Mouse (Mus musculus): ENCODE results near the gene Zzef1.

Gene Zzef1

GRCm38 (mm10) chr11:72805232-72805631 is 9.2 kb downstream of the Zzef1 start:
- DNase-seq (ENCODE audit: low read depth, low spot score), result no peak

- DNase-seq (ENCODE audit: low read depth, low spot score), result no peak
Observed at GRCm38 (mm10) chr11:72806556-72806955, 10.5 kb downstream of the Zzef1 start.

- no peak for DNase-seq (ENCODE audit: low read depth, low spot score)
Observed at GRCm38 (mm10) chr11:72807992-72808391, 12.0 kb downstream of the Zzef1 start.

- no peak for DNase-seq (ENCODE audit: low read depth, low spot score)
Observed at GRCm38 (mm10) chr11:72813687-72814086, 17.7 kb downstream of the Zzef1 start.

- DNase-seq (ENCODE audit: low read depth, low spot score), result no peak
Observed at GRCm38 (mm10) chr11:72814188-72814587, 18.2 kb downstream of the Zzef1 start.

GRCm38 (mm10) chr11:72816859-72817258 is 20.8 kb downstream of the Zzef1 start:
- DNase-seq (ENCODE audit: low read depth, low spot score), result no peak

- DNase-seq (ENCODE audit: low read depth, low spot score), result no peak
Observed at GRCm38 (mm10) chr11:72818067-72818466, 22.0 kb downstream of the Zzef1 start.

GRCm38 (mm10) chr11:72821041-72821440 is 25.0 kb downstream of the Zzef1 start:
- DNase-seq (ENCODE audit: low read depth, low spot score), result no peak

GRCm38 (mm10) chr11:72829869-72830268 is 33.8 kb downstream of the Zzef1 start:
- no peak for DNase-seq (ENCODE audit: low read depth, low spot score)

- DNase-seq (ENCODE audit: low read depth, low spot score), result no peak
Observed at GRCm38 (mm10) chr11:72842731-72843130, 46.7 kb downstream of the Zzef1 start.

- no peak for DNase-seq (ENCODE audit: low read depth, low spot score)
Observed at GRCm38 (mm10) chr11:72843576-72843975, 47.5 kb downstream of the Zzef1 start.

- no peak for DNase-seq (ENCODE audit: low read depth, low spot score)
Observed at GRCm38 (mm10) chr11:72845526-72845925, 49.5 kb downstream of the Zzef1 start.

GRCm38 (mm10) chr11:72846685-72847084 is 50.7 kb downstream of the Zzef1 start:
- no peak for DNase-seq (ENCODE audit: low read depth, low spot score)

GRCm38 (mm10) chr11:72847831-72848628 is 52.0 kb downstream of the Zzef1 start:
- DNase-seq (ENCODE audit: low read depth, low spot score), result no peak

- no peak for DNase-seq (ENCODE audit: low read depth, low spot score)
Observed at GRCm38 (mm10) chr11:72850419-72851131, 54.5 kb downstream of the Zzef1 start.

- no peak for DNase-seq (ENCODE audit: low read depth, low spot score)
Observed at GRCm38 (mm10) chr11:72851214-72851613, 55.2 kb downstream of the Zzef1 start.

GRCm38 (mm10) chr11:72852122-72852521 is 56.1 kb downstream of the Zzef1 start:
- no peak for DNase-seq (ENCODE audit: low read depth, low spot score)

GRCm38 (mm10) chr11:72853086-72853485 is 57.1 kb downstream of the Zzef1 start:
- DNase-seq (ENCODE audit: low read depth, low spot score), result no peak

- no peak for DNase-seq (ENCODE audit: low read depth, low spot score)
Observed at GRCm38 (mm10) chr11:72854251-72854650, 58.2 kb downstream of the Zzef1 start.

- DNase-seq (ENCODE audit: low read depth, low spot score), result no peak
Observed at GRCm38 (mm10) chr11:72856764-72857163, 60.7 kb downstream of the Zzef1 start.

GRCm38 (mm10) chr11:72861236-72861635 is 65.2 kb downstream of the Zzef1 start:
- no peak for DNase-seq (ENCODE audit: low read depth, low spot score)

GRCm38 (mm10) chr11:72866446-72866845 is 70.4 kb downstream of the Zzef1 start:
- DNase-seq (ENCODE audit: low read depth, low spot score), result no peak

GRCm38 (mm10) chr11:72872061-72872460 is 76.0 kb downstream of the Zzef1 start:
- no peak for DNase-seq (ENCODE audit: low read depth, low spot score)

Measured in forelimb bud, embryonic 11.5 days (tissue).